Mouse (Mus musculus) lung, embryonic 16.5 days (tissue): ENCODE results near the gene Gm13271. TPM values are rescaled to one million over a fixed set of nuclear protein-coding genes. Genes with fewer than 3 reads are reported as not detected.
"Not testable (repeated sequence)": the region's sequence is repeated elsewhere in the genome, so short reads cannot be mapped to it uniquely, and the experiment has no call there.

ENCODE experiments used
- ATAC-seq: fragments of 200-750 bp; cut with Nextera tagmentation; 2 replicates; pipeline ENCODE4 v1.8.0; 2017; ENCODE audit warnings: low read depth, mild to moderate bottlenecking, moderate library complexity
- H3K27ac ChIP-seq: fragments of 300-500 bp; sonication (generic); 2 replicates; pipeline ENCODE4 v1.5.1; 2014; ENCODE audit warnings: mild to moderate bottlenecking, control low read depth, low read length
- H3K27me3 ChIP-seq: fragments of 300-500 bp; sonication (generic); 2 replicates; pipeline ENCODE4 v1.6.1; 2014; ENCODE audit warnings: low read depth, low read length, mixed read lengths; ENCODE audit not compliant: control insufficient read depth, insufficient read depth
- H3K36me3 ChIP-seq: fragments of 300-500 bp; sonication (generic); 2 replicates; pipeline ENCODE4 v1.6.1; 2014; ENCODE audit warnings: low read length; ENCODE audit not compliant: control insufficient read depth, insufficient read depth
- H3K4me1 ChIP-seq: fragments of 300-500 bp; sonication (generic); replicated peaks from 2 replicates; pipeline ENCODE4 v1.6.1; 2014; ENCODE audit warnings: low read length, mixed read lengths; ENCODE audit not compliant: control insufficient read depth, insufficient read depth
- H3K4me2 ChIP-seq: fragments of 300-500 bp; sonication (generic); 2 replicates; pipeline ENCODE4 v1.6.1; 2014; ENCODE audit warnings: low read depth, low read length, control low read depth
- H3K4me3 ChIP-seq: fragments of 300-500 bp; sonication (generic); 2 replicates; pipeline ENCODE4 v1.5.1; 2014; ENCODE audit warnings: mild to moderate bottlenecking, low read length, control low read depth
- H3K9ac ChIP-seq: fragments of 300-500 bp; sonication (generic); 2 replicates; pipeline ENCODE4 v1.6.1; 2014; ENCODE audit warnings: low read length, control low read depth
- H3K9me3 ChIP-seq: fragments of 300-500 bp; sonication (generic); 2 replicates; pipeline ENCODE4 v1.6.1; 2016; ENCODE audit warnings: low read length; ENCODE audit not compliant: control insufficient read depth
- WGBS: fragments of 180-500 bp; shearing (Covaris S2); extraction: QIAGEN DNeasy Blood & Tissue Kit; methylation state at CpG from one replicate; pipeline ENCODE4 v1.1.7; 2014; 5-methylcytosine and 5-hydroxymethylcytosine counted together
- polyA plus RNA-seq: library from polyadenylated mRNA; unstranded; fragments of >200 nt; fragmentation: Nextera tagmentation; extraction: Ambion mirVana; gene quantifications from 2 replicates; pipeline ENCODE4 v1.2.1, GENCODE M21; 2015

Gm13271 gene
- polyA plus RNA-seq = not detected in 2 replicates

DNA sequence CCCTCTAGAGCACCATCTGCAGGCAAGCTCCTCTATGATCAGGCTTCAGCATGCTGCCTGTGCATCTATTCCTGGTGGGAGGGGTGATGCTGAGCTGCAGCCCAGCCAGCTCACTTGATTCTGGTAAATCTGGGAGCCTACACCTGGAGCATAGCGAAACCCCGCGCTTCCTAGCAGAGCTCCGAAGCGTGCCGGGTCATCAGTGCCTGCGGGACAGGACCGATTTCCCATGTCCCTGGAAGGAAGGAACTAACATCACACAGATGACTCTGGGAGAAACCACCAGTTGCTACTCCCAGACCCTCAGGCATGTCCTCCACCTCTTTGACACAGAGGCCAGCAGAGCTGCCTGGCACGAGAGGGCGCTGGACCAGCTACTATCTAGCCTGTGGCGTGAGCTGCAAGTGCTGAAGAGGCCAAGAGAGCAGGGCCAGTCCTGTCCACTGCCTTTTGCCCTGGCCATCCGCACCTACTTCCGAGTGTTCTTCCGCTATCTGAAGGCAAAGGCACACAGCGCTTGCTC lies at the start of gene Gm13271:
Gm13271 (plus strand) TSS at position 51 of the 523 bp plus-strand sequence.
- 77% methylated on average over 15 of the region's 15 CpGs for WGBS
- H3K9ac ChIP-seq, ATAC-seq, H3K27ac ChIP-seq, H3K4me1 ChIP-seq, H3K36me3 ChIP-seq, H3K4me2 ChIP-seq, H3K4me3 ChIP-seq, H3K27me3 ChIP-seq, H3K9me3 ChIP-seq: not testable (repeated sequence)

DNA sequence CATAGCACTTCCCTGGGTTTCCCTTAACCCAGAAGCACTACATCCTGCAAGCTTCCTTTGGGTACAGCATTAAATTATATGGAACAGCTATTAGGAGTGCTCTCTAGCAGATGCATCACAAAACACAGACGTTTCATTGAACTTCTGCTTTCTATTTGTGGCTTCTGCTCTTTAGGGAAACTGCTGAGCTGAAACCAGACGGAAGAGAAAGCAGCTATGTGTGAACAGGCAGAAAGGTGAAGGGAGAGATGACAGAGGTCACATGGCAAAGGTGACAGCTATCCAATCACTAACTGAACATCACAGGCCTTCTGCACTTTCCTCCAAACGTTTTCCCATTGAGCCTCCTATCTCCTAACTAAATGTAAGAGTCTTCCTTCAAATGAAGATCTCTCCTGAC lies 48.7 kb upstream of the Gm13271 start:
- H3K4me1 ChIP-seq = no peaks in the 10 kb centered on the region
- H3K4me3 ChIP-seq = no peak overlapping the region
- no peak overlapping the region for H3K4me2 ChIP-seq
- no peak overlapping the region for H3K27ac ChIP-seq
- H3K27me3 ChIP-seq = no peaks in the 10 kb centered on the region
- no peaks in the 10 kb centered on the region for H3K36me3 ChIP-seq
- 32% methylated on average over 3 of the region's 3 CpGs for WGBS
- H3K9ac ChIP-seq = no peak overlapping the region
- H3K9me3 ChIP-seq = no peaks in the 10 kb centered on the region
- ATAC-seq = no peak

DNA sequence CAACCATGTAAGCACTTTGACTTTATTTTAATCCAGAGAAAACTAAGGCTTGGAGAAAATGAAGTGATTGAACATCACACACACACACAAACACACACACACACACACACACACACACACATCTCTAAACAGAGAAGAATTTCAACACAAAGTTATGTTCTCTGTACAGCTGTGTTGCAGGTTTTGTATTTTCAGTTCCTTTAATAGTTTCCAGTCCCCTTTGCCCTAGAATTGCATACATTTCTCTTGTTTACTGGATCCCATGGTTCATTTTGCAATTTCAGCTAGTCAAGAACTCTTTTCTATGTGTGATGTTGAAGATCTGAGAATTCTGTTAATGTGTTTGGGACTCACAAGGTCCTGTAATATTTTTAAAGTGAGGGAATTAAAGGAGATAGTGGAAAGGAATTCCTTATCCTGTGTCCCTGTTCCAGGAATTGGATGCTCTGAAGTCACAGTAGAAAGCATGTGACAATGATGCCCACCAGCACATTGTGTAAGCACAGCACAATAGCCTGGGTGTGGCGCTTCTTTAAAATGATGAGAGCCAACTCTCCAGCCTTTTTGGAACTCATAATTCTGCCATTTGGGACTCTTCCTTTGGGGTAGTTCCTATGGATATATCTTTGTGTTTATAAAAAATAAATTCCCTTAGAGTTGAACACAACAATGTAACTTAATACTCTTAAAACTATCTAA lies 47.4 kb upstream of the Gm13271 start:
- no peak for ATAC-seq
- Histone ChIP-seq H3K9ac (no peak overlapping the region), H3K4me1 (no peaks in the 10 kb centered on the region), H3K9me3 (no peaks in the 10 kb centered on the region), H3K4me2 (no peak overlapping the region), H3K27ac (no peak overlapping the region), H3K4me3 (no peak overlapping the region), H3K27me3 (no peaks in the 10 kb centered on the region), H3K36me3 (no peaks in the 10 kb centered on the region)
- 79% methylated on average over 1 of the region's 1 CpGs for WGBS

DNA sequence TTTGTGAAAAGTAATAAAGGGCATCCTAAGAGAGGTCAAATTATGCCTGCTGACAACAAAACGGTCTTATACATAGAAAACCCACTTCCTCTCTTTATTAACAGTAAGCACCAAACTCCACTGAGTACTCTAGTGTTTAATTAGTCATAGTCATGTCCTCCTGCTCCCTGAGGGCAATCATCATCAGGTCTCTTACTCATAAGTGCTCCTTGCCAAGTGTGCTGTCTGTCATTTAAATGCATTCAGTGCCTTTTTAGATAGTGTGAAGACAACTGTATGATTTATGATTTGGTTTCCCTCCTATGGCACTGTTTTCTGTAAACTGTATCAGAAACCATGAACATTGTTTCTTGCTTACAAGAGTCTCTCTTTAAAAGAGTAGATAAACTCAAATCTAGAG lies 40.4 kb upstream of the Gm13271 start:
- peaks cover 12% of the 10 kb centered on the region for H3K4me1 ChIP-seq
- H3K4me2 ChIP-seq = no peak overlapping the region
- no peak overlapping the region for H3K9ac ChIP-seq
- no peak overlapping the region for H3K27ac ChIP-seq
- WGBS = 81% methylated on average over 1 of the region's 1 CpGs
- no peak overlapping the region for H3K4me3 ChIP-seq
- peaks cover 19% of the 10 kb centered on the region for H3K36me3 ChIP-seq
- no peak for ATAC-seq
- no peaks in the 10 kb centered on the region for H3K9me3 ChIP-seq
- H3K27me3 ChIP-seq = no peaks in the 10 kb centered on the region

DNA sequence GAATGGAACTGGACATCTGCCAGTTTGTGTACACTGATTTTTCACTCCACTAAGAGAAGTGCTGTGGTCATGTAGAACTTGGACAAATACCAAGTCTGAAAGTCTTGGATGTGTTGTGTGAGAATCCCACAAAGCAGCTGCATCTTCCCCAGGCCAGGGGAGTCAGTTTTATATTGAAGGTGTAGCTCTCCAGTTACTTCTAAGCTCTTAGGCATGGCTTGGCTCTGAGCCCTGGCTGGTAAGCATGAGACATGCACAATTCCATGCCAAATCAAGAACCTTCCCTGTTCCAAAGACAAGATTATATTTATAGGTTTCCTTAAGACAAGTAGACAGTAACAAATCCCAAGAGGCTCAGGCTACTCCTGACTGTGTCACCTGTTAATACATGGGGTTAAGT lies 39.6 kb upstream of the Gm13271 start:
- no peak overlapping the region for H3K4me3 ChIP-seq
- H3K36me3 ChIP-seq = peaks cover 20% of the 10 kb centered on the region
- no peak overlapping the region for H3K4me2 ChIP-seq
- no peak; the same call in 1 of the 2 replicates for ATAC-seq
- H3K9ac ChIP-seq = no peak overlapping the region
- no peak overlapping the region for H3K27ac ChIP-seq
- H3K9me3 ChIP-seq = no peaks in the 10 kb centered on the region
- H3K27me3 ChIP-seq = no peaks in the 10 kb centered on the region
- H3K4me1 ChIP-seq = peaks cover 14% of the 10 kb centered on the region

DNA sequence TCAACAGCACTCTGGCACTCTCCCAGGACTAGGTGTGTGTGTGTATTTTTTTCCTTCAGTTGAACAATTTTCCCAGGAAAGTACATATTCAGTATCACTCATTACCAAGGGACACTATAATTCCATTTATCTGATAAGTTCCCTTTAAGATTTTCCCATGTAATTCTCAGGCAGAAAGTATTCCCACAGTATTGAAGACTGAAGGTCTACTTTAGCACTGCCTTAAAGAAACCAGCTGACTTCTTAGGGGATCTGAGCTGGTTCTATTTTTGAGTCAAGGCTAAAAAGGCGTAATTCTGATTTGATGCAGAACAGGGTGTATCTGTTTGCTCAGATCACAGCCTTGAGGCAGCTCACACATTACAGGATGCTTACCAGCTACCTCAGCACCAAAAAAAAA lies 36.0 kb upstream of the Gm13271 start:
- peak overlapping the region; percentile 37 for H3K9ac ChIP-seq
- no peaks in the 10 kb centered on the region for H3K9me3 ChIP-seq
- no peak for ATAC-seq
- H3K27ac ChIP-seq = no peak overlapping the region; the same call in 1 of the 2 replicates
- peaks cover 23% of the 10 kb centered on the region for H3K36me3 ChIP-seq
- no peaks in the 10 kb centered on the region for H3K27me3 ChIP-seq
- H3K4me1 ChIP-seq = peaks cover 23% of the 10 kb centered on the region
- 18% methylated on average over 1 of the region's 1 CpGs for WGBS
- peak overlapping the region; percentile 61 for H3K4me2 ChIP-seq
- peak overlapping the region; percentile 40 for H3K4me3 ChIP-seq

DNA sequence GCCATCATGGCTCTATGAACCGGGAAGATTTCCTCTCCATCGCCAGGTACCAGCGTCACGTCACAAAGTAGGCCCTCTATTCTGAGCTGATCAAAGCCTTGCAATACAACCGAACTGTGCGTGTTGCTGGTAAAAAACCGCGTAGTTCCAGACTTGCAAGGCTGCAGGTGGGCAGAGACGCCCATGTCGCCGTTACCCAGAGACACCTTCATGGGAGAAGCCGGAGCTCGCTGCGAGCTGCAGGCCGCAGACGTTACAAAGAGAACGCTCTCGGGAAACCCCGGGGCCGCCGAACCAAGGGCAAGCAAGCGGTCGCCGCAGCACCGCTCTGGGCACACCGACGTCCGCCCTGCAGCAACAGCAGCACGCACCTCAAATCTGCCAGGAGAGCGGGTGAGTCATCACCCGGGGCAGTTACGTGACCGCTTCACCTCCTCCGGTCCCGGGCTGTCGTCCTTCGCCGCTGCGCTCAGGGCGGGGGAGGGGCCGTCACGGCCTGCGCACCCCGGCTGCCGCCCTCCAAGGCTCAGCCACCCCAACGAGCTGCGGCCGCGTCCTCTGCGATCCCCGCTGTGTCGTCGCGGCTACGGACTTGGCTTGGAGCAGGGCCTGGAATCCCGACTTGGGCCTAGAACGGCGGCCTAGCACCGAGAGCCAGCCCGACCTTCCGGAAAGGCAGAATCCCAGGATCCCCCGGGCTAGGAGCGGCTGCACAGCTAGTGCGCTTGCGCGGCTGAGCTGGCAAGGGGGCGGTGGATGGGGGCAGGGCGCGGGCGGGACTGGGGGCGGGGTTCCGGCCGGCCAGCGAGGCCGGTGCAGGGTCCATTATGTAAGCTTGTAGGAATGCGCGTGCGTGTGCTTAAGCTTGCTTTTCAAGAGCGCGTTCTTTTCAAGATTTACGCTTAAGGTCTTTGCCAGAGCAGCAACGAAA lies 32.6 kb upstream of the Gm13271 start, which contains the start of the genes Gm26566 and Klhl9:
Gm26566 (plus strand) TSS at position 15 of the 931 bp plus-strand sequence.
Klhl9 (minus strand) TSS at position 675 of the 931 bp plus-strand sequence.
- WGBS = under 1% methylated on average over 78 of the region's 82 CpGs
- no peaks in the 10 kb centered on the region for H3K27me3 ChIP-seq
- peak within 1 kb of the TSS; percentile 99 for H3K27ac ChIP-seq

DNA sequence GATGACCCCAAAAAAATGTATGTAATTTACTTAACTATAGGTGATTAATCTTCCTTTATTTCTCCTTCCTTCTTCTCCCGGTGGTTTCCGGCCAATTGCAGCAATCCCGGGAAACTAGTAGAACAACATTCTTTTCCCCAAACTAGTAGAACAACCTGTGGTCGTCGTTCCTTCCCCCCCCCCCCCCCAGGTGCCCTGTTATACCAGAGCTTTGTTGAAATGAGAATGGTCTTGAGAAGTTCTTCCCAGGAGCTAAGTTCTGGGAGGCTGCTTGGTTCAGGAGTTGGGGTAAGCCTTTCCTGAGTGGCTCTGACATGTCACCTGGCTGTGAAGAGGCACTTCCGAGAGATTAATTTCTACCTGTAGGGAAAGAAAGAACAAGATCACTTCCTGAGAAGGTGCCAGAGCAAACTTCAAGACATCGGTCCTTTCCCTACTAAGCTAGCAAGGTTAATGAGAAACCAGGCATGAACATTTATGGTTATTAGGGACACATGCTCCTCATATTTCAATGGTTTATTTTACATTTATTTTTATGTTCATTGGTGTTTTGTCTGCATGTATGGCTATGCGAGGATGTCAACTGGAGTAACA lies 31.1 kb upstream of the Gm13271 start:
- peaks cover 7% of the 10 kb centered on the region for H3K36me3 ChIP-seq
- H3K4me2 ChIP-seq = no peak overlapping the region
- H3K27me3 ChIP-seq = no peaks in the 10 kb centered on the region
- H3K4me3 ChIP-seq = no peak overlapping the region
- peak overlapping the region; percentile 86 for H3K27ac ChIP-seq
- H3K9me3 ChIP-seq = no peaks in the 10 kb centered on the region
- peaks cover 16% of the 10 kb centered on the region for H3K4me1 ChIP-seq
- H3K9ac ChIP-seq = no peak overlapping the region
- 46% methylated on average over 8 of the region's 8 CpGs for WGBS
- peak; percentile 43 for ATAC-seq

More for the DNA sequence above, 32.6 kb upstream of the Gm13271 start, which contains the start of the genes Gm26566 and Klhl9:
- Histone ChIP-seq H3K4me1 (peaks cover 19% of the 10 kb centered on the region), H3K9ac (peak within 1 kb of the TSS; percentile 99), H3K4me2 (peak within 1 kb of the TSS; percentile 59), H3K9me3 (no peaks in the 10 kb centered on the region), H3K36me3 (peaks cover 9% of the 10 kb centered on the region), H3K4me3 (peak within 1 kb of the TSS; percentile 96)
- peak; percentile 99 for ATAC-seq
